In the genomic region with DNA sequence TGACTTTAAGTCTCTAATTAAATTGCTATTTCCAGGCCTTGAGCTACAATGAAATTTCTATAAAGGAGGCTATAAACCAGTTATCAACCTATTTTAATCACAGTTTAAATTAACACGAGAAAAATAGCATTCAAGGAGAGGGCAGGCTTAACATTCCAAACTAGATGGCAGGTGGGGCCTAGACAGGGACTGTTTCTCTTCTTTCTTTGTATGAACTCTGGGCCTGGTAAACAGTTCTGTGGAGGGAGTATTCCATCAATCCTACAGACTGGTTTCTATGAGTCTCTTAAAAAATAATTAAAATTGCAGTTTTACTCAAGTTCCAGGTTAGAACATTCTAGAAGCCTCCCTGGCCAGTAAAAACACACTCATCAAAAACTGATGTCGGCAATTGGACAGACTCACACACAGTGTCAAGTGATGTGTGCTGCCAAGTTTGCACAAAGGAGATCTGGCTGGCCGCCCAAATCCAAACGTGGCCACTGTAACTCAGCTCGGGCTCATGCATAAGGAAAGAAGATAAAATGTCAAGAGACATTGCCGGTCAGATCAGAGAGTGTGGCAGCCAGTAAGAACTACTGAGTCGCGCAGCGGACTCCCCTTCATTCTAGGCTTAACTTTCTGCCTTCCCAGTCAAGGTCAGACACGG, we compare ENCODE assay signal across 8 mouse cellular contexts.
A peak's percentile ranks its signal among the peaks of the same experiment; 100 is the strongest.
DNase-seq lines count a peak whose midpoint lies in the region; ATAC-seq and TF ChIP-seq lines count a peak whose summit lies in the region.

No protein-coding gene starts in this region.

- DNase-seq in adrenal gland, adult (ENCODE audit: inconsistent age in 2 of 2, low spot score in 1 of 2): peak; percentile 34 to 80
- no peak for DNase-seq in adrenal gland, postnatal 4 days (ENCODE audit: low spot score in 2 of 2)
- peak; percentile 83 for DNase-seq in midbrain, embryonic 11.5 days (ENCODE audit: low spot score, missing footprints)
- no peak for DNase-seq in midbrain, embryonic 10.5 days (ENCODE audit: low spot score)
- peak; percentile 77 for DNase-seq in lung, embryonic 14.5 days
- DNase-seq in spleen, postnatal 36 days (ENCODE audit: low spot score in 2 of 2): no peak
- no peak for DNase-seq in B cell, adult 2 months

- H3K4me3 ChIP-seq in midbrain, embryonic 11.5 days (ENCODE audit: low read depth, low read length): no peak overlapping the region
- no peak overlapping the region for H3K4me3 ChIP-seq in midbrain, embryonic 10.5 days
- no peak overlapping the region for H3K4me3 ChIP-seq in heart, embryonic 11.5 days (ENCODE audit: low read depth, low read length)
- no peak overlapping the region for H3K4me3 ChIP-seq in lung, embryonic 14.5 days (ENCODE audit: low read depth, low read length)

- ATAC-seq in midbrain, embryonic 11.5 days (ENCODE audit: low FRiP score): no peak
- ATAC-seq in heart, embryonic 11.5 days (replicated peaks; ENCODE audit: insufficient number of reproducible peaks, low FRiP score, low TSS enrichment): peak; percentile 65; the same call in 1 of the 2 replicates
- peak; percentile 56; the same call in 1 of the 2 replicates for ATAC-seq in lung, embryonic 14.5 days (ENCODE audit: insufficient read depth)

- no peaks in the 10 kb centered on the region for H3K27me3 ChIP-seq in midbrain, embryonic 11.5 days (ENCODE audit: control insufficient read depth, insufficient read depth, low read length)
- no peaks in the 10 kb centered on the region for H3K27me3 ChIP-seq in midbrain, embryonic 10.5 days (ENCODE audit: low read depth, poor library complexity, severe bottlenecking)
- no peaks in the 10 kb centered on the region for H3K27me3 ChIP-seq in heart, embryonic 11.5 days (ENCODE audit: control insufficient read depth, insufficient read depth, low read length)
- no peaks in the 10 kb centered on the region for H3K27me3 ChIP-seq in lung, embryonic 14.5 days (ENCODE audit: insufficient read depth, low read length)

- no peaks in the 10 kb centered on the region for H3K4me1 ChIP-seq in midbrain, embryonic 11.5 days (ENCODE audit: control insufficient read depth, insufficient read depth, low read length)
- H3K4me1 ChIP-seq in midbrain, embryonic 10.5 days: no peaks in the 10 kb centered on the region
- H3K4me1 ChIP-seq in heart, embryonic 11.5 days (ENCODE audit: control insufficient read depth, insufficient read depth, low read length): 0 out of 2 replicates have a peak, but pooled peaks cover 3% of the 10 kb centered on the region
- H3K4me1 ChIP-seq in lung, embryonic 14.5 days (ENCODE audit: insufficient read depth): no peaks in the 10 kb centered on the region

- no peak overlapping the region for H3K4me2 ChIP-seq in midbrain, embryonic 11.5 days
- no peak overlapping the region for H3K4me2 ChIP-seq in heart, embryonic 11.5 days
- no peak overlapping the region for H3K4me2 ChIP-seq in lung, embryonic 14.5 days

- no peaks in the 10 kb centered on the region for H3K36me3 ChIP-seq in midbrain, embryonic 11.5 days (ENCODE audit: control insufficient read depth, insufficient read depth, low read length)
- H3K36me3 ChIP-seq in midbrain, embryonic 10.5 days: no peaks in the 10 kb centered on the region
- no peaks in the 10 kb centered on the region for H3K36me3 ChIP-seq in heart, embryonic 11.5 days (ENCODE audit: control insufficient read depth, insufficient read depth, low read length)
- H3K36me3 ChIP-seq in lung, embryonic 14.5 days (ENCODE audit: insufficient read depth): no peaks in the 10 kb centered on the region

- no peaks in the 10 kb centered on the region for H3K9me3 ChIP-seq in midbrain, embryonic 11.5 days (ENCODE audit: control insufficient read depth, low read length)
- H3K9me3 ChIP-seq in midbrain, embryonic 10.5 days (replicated peaks): no peaks in the 10 kb centered on the region
- H3K9me3 ChIP-seq in heart, embryonic 11.5 days (replicated peaks; ENCODE audit: control insufficient read depth, low read length): no peaks in the 10 kb centered on the region
- no peaks in the 10 kb centered on the region for H3K9me3 ChIP-seq in lung, embryonic 14.5 days (ENCODE audit: low read depth, low read length)

- no peak overlapping the region for H3K27ac ChIP-seq in midbrain, embryonic 11.5 days (ENCODE audit: low read depth, low read length)
- H3K27ac ChIP-seq in midbrain, embryonic 10.5 days (replicated peaks): no peak overlapping the region
- no peak overlapping the region for H3K27ac ChIP-seq in heart, embryonic 11.5 days (ENCODE audit: low read depth, low read length)
- H3K27ac ChIP-seq in lung, embryonic 14.5 days (ENCODE audit: low read depth): no peak overlapping the region

- WGBS in midbrain, embryonic 11.5 days: 81% methylated on average over 10 of the region's 10 CpGs
- 89% methylated on average over 10 of the region's 10 CpGs for WGBS in midbrain, embryonic 10.5 days
- WGBS in heart, embryonic 11.5 days (ENCODE audit: insufficient replicate concordance): 42% methylated on average over 10 of the region's 10 CpGs
- WGBS in lung, embryonic 14.5 days: 37% methylated on average over 10 of the region's 10 CpGs

- no peak for TF ChIP-seq CTCF in lung, embryonic 14.5 days (IDR thresholded peaks at IDR 0.05; ENCODE audit: low read depth)

- no peak overlapping the region for H3K9ac ChIP-seq in midbrain, embryonic 11.5 days (ENCODE audit: low read length)
- H3K9ac ChIP-seq in heart, embryonic 11.5 days (ENCODE audit: low read depth, low read length): no peak overlapping the region
- H3K9ac ChIP-seq in lung, embryonic 14.5 days: no peak overlapping the region

Comparison
In these comparisons a context has a peak if more than half of its experiments do, and no peak if none do; other contexts are left out.
1. DNase-seq: peak in adrenal gland, adult (2 of 2), midbrain, embryonic 11.5 days (single experiment) and lung, embryonic 14.5 days (single experiment); none in adrenal gland, postnatal 4 days (0 of 2), midbrain, embryonic 10.5 days (single experiment), spleen, postnatal 36 days (0 of 2) and B cell, adult 2 months (0 of 2).